Comparison of ENCODE assay signal across 27 mouse cellular contexts in genomic region chr9:86720794-86721193, GRCm38 (mm10). TPM values are rescaled to one million over a fixed set of nuclear protein-coding genes. Genes with fewer than 3 reads are reported as not detected.
"Had no signal": no experiment of that assay in that cellular context is flagged by ENCODE, and none has a peak within 500 bp of the region (broad histone marks: within the 10 kb centered on the region; RNA-seq: fewer than 3 reads in every experiment).

No protein-coding gene starts in this region.

- H3K9ac ChIP-seq: kidney, embryonic 15.5 days; limb, embryonic 12.5 days; limb, embryonic 15.5 days; liver, embryonic 14.5 days; liver, postnatal 0 days; lung, embryonic 14.5 days; midbrain, embryonic 13.5 days; neural tube, embryonic 13.5 days; stomach, embryonic 15.5 days had no signal

- ATAC-seq: liver, postnatal 0 days; lung, postnatal 0 days; midbrain, embryonic 13.5 days; midbrain, embryonic 16.5 days had no signal

- H3K27me3 ChIP-seq: kidney, embryonic 15.5 days; limb, embryonic 12.5 days; limb, embryonic 15.5 days; megakaryocyte, embryonic 14.5 days; midbrain, embryonic 13.5 days; neural tube, embryonic 13.5 days; stomach, embryonic 15.5 days had no signal

- H3K27ac ChIP-seq: kidney, embryonic 15.5 days; left cerebral cortex, adult 2 months; limb, embryonic 12.5 days; limb, embryonic 15.5 days; liver, embryonic 14.5 days; midbrain, embryonic 10.5 days; midbrain, embryonic 13.5 days; neural tube, embryonic 13.5 days; stomach, embryonic 15.5 days had no signal

- H3K9me3 ChIP-seq: kidney, embryonic 15.5 days; limb, embryonic 12.5 days; limb, embryonic 15.5 days; megakaryocyte, embryonic 14.5 days; midbrain, embryonic 10.5 days; midbrain, embryonic 13.5 days; neural tube, embryonic 13.5 days; stomach, embryonic 15.5 days had no signal

- H3K4me1 ChIP-seq: midbrain, embryonic 13.5 days; stomach, embryonic 15.5 days had no signal

- H3K4me3 ChIP-seq: kidney, embryonic 15.5 days; left cerebral cortex, adult 2 months; limb, embryonic 12.5 days; limb, embryonic 15.5 days; megakaryocyte, embryonic 14.5 days; midbrain, embryonic 10.5 days; midbrain, embryonic 13.5 days; myocyte; neural tube, embryonic 13.5 days; stomach, embryonic 15.5 days had no signal

- H3K36me3 ChIP-seq: kidney, embryonic 15.5 days; limb, embryonic 12.5 days; limb, embryonic 15.5 days; midbrain, embryonic 10.5 days; midbrain, embryonic 13.5 days; neural tube, embryonic 13.5 days; stomach, embryonic 15.5 days had no signal

- DNase-seq: kidney, adult 8-10 months; kidney, postnatal 14 days; layer of hippocampus, postnatal 36 days; left cerebral cortex, postnatal 4 days; liver, postnatal 0 days; lung, embryonic 14.5 days; retina, postnatal 1 day; right cerebral cortex, postnatal 25 days; spleen, adult 18-20 months; thymus, adult 18-20 months; thymus, postnatal 36 days had no signal

- H3K4me2 ChIP-seq: kidney, embryonic 15.5 days; limb, embryonic 12.5 days; limb, embryonic 15.5 days; liver, embryonic 11.5 days; lung, embryonic 14.5 days; midbrain, embryonic 13.5 days; neural tube, embryonic 13.5 days; stomach, embryonic 15.5 days had no signal

RNA-seq across cellular contexts. Expression of gene Prss35, which starts 22.7 kb away (rescaled TPM):
- total RNA-seq: monocyte, adult 5-6 weeks; neutrophil, adult 5-6 weeks had no signal

RNA-seq across cellular contexts. Expression of gene Me1, which starts 25.0 kb away (rescaled TPM):
- total RNA-seq: neutrophil, adult 5-6 weeks had no signal
